Mouse (Mus musculus): ENCODE results near the gene Tmco1. TPM values are rescaled to one million over a fixed set of nuclear protein-coding genes. Genes with fewer than 3 reads are reported as not detected.

Gene Tmco1
- polyA plus RNA-seq, 1 experiment = 11.9 TPM

DNA sequence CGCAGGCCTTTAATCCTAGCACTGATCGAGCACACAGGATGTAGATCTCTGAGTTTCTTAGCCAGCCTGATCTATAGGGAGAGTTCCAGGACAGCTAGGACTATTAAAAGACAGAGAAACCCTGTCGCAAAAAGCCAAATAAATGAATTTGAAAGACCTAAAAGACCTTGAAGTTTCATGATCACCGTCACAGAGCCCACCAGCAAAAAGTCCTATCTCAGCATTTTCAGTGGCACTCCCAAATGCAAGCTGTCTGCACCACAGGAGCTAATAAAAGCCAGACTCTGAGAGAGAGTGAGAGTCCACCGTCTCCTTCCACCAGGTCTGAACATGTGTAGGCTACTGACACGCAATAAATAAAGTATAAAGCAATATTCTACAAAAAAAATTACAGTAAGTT, 29.8 kb upstream of the Tmco1 start:
- TF ChIP-seq GATA1 (IDR thresholded peaks at IDR 0.05; ENCODE audit: low read length) = no peak

DNA sequence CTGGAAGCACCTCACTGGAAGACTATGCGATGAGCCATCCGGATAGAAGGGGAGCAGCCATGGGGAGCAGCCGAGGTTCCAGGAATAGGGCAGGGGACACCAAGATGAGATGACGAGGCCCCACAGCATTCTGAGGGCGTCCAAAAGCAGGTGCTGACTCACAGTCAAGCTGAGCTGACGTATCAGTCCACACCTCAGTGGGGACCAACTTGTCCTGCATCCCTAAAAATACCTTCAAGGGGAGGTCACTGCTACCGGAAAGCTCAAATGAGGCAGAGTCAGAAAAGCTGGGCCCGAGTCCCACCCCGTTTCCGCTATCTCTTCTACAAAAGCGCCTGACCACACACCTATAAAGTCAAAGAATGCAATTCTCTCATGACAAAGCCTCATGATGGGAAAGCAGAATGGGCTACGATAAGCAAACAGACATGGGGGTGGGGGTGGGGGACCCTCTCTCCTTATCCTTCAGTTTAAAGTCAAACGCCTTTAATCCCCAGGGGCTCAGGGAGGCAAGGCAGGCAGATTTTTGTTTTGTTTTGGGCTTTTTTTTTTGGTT, 28.9 kb upstream of the Tmco1 start:
- no peak for TF ChIP-seq GATA1 (IDR thresholded peaks at IDR 0.05; ENCODE audit: low read length)

DNA sequence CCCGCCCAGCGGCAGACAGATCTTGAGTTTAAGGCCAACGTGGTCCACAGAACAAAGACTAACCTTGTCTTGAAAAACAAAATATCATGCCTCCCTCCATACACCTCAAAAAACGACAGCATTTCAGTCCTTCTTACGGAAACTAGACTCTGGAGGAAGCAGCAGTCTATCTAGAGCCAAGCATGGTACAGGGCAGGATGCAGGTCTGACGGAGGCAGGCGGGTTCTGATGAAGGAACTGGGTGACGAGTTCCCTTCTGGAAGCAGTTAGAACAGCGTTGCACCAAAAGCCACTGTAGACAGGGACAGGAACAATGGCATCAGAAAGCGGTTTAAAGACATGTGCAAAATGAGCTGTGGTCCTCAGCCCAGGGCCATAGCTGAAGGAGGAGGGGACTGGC, 28.1 kb upstream of the Tmco1 start:
- TF ChIP-seq GATA1 (IDR thresholded peaks at IDR 0.05; ENCODE audit: low read length) = no peak

GRCm38 (mm10) chr1:167282112-167282511, 26.1 kb upstream of the Tmco1 start:
- no peak for TF ChIP-seq GATA1 (IDR thresholded peaks at IDR 0.05; ENCODE audit: low read length)

DNA sequence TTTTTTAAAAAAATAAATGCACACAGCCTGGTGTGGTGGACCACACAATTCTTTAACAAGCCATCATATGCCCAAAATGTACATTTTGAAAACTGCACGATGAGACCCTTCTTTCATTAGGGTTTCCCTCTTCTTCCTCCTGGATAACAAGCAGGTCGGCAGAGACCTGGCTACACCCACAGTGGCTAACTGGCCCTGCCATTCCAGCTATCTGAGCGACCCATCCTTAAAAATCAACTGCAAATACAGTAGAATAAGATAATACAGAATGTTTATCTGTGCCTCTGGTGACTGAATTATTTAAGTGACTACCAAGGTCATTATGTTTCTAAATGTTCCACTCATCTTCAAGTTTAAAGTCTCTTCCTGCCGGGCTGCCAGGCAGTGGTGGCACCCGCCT, 25.4 kb upstream of the Tmco1 start:
- no peak for TF ChIP-seq GATA1 (IDR thresholded peaks at IDR 0.05; ENCODE audit: low read length)

DNA sequence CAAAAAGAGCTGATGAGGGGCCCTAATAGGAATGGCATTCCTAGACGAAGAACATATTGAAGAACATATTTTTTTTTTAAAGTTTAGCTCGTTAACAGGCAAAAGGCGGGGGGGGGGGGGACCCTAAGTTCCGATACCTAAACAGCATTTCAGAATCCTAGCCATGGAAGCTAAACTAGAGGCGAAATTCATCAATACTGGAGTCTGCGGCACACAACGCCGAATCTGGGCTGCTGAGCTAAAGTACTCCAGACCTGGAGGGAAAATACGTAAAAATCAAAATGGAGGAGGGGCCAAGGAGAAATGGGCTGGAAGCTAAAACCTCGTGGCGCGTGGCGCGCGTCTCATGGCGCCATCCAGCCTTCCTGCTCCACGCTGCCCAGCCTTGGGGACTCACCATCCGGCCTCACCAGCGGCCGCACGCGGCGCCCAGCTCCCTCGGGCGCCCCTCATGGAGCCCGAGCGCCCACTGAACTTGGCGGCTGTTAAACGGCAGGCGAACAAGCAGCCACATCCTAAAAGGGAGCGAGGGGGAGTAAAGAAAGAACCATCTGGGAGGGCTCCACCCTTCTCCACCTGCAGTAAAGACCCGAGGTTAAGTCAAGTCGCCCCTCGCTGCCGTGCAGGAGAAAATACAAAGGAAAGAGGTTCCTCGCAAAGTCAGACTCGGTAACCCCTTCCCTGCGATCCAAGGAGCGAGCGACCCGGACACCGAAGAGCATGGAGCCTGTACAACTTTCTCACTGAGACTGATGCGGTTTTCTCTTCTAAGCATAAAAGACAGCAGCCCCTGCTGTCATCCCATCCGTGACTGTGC, 24.5 kb upstream of the Tmco1 start:
- TF ChIP-seq GATA1 (IDR thresholded peaks at IDR 0.05; ENCODE audit: low read length) = no peak

DNA sequence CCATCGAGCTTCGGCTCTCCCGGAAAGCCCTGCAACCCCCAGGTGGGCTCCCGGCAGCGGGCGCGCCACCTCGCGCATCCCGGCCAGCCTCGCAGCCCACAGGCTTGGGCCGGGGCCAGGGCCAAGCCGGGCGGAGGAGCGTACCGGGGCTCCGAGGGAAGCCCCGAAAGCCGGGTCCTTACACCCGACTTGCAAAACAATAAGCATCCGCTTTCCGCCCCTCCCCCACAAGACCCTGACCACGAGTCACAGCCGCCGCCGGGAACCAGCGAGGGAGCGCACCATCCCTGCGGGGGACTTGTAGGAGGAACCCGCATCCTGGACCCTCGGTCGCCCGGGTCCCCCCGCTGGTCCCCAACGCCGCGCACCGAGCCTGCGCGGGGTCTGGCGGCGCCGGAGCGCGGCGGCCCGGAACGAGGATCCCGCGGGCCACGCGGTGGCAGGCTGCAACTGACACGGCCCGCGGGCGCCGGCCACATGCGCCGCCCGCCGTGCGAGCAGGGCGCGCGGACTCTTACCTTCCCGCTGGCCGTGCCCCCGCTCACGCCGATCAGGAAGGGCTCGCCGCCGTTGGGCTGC, 23.8 kb upstream of the Tmco1 start:
- TF ChIP-seq GATA1 (IDR thresholded peaks at IDR 0.05; ENCODE audit: low read length) = no peak

GRCm38 (mm10) chr1:167284837-167285319, 23.3 kb upstream of the Tmco1 start:
- TF ChIP-seq GATA1 (IDR thresholded peaks at IDR 0.05; ENCODE audit: low read length) = no peak

GRCm38 (mm10) chr1:167285320-167285355, 23.0 kb upstream of the Tmco1 start, which contains the start of gene Uck2:
Gene Uck2, minus strand, starts transcription at chr1:167285320.
- no peak for TF ChIP-seq GATA1 (IDR thresholded peaks at IDR 0.05; ENCODE audit: low read length)

- no peak for TF ChIP-seq GATA1 (IDR thresholded peaks at IDR 0.05; ENCODE audit: low read length)
These were observed 22.8 kb upstream of the Tmco1 start for GRCm38 (mm10) chr1:167285356-167285755.

DNA sequence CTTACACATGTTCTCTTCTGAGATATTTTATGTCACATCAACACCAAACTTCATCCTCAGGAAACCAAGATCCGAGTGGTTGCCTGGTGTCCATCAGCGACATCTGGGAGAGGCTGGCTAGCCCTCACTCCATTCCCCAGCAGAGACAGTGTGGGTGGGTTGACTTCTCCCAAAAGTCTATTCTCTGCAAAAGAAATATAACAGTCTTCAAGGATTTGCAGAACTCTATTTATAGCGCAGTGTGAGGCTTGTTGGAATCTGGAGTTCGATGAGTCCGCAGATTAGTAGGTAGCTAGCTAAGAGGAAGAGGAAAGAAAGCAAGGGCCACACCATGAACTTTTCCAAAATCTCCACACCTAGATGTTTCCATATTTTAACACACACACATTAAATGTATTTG, 21.0 kb upstream of the Tmco1 start:
- no peak for TF ChIP-seq GATA1 (IDR thresholded peaks at IDR 0.05; ENCODE audit: low read length)

GRCm38 (mm10) chr1:167288665-167289538, 19.3 kb upstream of the Tmco1 start:
- no peak for TF ChIP-seq GATA1 (IDR thresholded peaks at IDR 0.05; ENCODE audit: low read length)

DNA sequence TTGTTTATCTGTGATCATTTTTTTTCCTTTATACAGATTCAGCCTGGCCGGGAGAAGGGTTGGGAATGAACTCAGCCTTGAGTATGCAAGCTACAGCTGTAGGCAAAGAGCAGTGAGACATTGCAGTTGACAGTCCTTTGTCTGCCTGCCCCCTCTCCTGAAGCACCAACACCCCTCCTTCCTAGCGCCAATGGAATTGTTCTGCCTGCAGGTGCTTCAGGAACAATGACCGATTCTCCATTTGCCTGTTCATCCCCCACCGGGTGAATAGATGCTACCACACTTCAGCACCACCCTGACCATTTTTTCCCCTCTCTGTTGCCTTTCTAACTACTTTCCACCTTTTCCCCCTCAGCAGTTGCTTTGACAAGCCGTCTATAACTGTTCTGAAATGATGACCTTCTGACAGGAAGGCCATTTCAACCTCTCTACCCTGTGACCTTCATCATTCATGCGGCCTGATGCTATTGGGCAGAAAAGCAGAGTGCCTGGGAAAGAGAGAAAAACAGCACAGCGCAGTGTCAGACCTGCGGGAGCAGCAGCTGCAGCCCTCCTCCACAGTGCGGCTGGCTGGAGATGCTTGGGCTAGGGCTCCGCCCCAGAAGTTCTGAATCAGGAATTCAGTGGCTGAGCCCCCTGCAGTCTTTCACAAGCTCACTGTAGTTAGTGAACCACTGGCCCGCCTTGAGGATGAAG, 18.5 kb upstream of the Tmco1 start:
- TF ChIP-seq GATA1 (IDR thresholded peaks at IDR 0.05; ENCODE audit: low read length) = no peak

DNA sequence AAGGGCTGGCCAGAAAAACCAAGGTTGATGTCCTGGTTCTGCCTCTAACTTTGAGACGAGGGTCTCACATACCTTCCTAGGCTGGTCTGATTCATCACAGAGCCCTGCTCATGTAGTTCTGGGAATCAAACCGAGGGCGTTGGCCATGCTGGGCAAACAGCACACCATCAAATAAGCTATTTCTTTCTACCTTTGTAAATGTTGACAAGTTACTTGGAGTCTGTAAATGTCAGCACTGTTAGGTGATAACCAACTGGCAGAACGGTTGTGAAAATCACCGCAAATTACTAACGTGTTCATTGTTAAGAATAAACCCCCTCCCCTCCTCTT, 17.9 kb upstream of the Tmco1 start:
- no peak for TF ChIP-seq GATA1 (IDR thresholded peaks at IDR 0.05; ENCODE audit: low read length)

DNA sequence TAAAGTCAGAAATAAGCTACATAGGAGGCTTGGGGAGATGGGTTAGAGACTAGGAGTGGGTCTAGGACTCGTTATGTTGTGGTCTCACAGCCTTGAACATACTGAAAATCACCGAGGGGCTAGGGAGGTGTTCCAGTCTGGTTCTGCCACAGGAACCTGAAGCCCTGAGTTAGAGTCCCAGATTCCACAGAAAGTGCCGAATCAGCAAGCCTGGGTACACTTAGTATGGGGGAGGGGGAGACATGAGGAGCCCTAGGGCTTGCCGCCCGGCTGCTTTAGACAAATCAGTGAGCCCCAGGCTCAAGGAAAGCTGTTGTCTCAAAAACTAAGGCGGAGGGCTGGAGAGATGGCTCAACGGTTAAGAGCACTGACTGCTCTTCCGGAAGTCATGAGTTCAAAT, 16.6 kb upstream of the Tmco1 start:
- TF ChIP-seq GATA1 (IDR thresholded peaks at IDR 0.05; ENCODE audit: low read length) = no peak

DNA sequence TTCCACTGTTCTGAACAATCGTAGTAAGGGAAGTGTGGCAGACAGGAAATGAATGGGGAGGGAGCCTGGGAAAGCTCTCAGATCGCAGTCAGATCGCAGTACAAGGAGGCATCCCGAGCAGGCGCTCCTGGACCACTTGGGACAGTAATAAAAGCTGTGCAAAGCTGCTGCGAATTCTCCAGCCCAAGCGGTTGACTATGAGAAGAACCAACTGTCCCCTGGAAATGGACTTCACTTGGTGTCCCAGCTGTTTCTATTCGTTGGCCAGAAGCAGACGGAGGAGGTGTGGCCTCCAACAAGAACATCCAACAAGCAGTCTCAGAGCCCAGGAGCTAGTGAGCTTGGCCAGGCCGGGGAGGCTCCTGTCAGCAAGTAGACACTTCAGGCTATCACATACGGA, 15.7 kb upstream of the Tmco1 start:
- TF ChIP-seq GATA1 (IDR thresholded peaks at IDR 0.05; ENCODE audit: low read length) = no peak
